Mouse (Mus musculus) brown adipose tissue, adult 24 weeks (tissue): ENCODE results near the gene Trpm6. TPM values are rescaled to one million over a fixed set of nuclear protein-coding genes. Genes with fewer than 3 reads are reported as not detected.
"Not testable (repeated sequence)": the region's sequence is repeated elsewhere in the genome, so short reads cannot be mapped to it uniquely, and the experiment has no call there.

Experiments used
- H3K27ac ChIP-seq: fragments of 200-500 bp; replicated peaks from 2 replicates; pipeline ENCODE4 v1.5.1; 2012; ENCODE audit warnings: low read depth, mild to moderate bottlenecking, low read length
- H3K4me1 ChIP-seq: fragments of 200-500 bp; 2 replicates; pipeline ENCODE4 v1.6.1; 2012; ENCODE audit warnings: low read length, mixed read lengths; ENCODE audit not compliant: control insufficient read depth, insufficient read depth, insufficient read length
- H3K4me3 ChIP-seq: fragments of 200-500 bp; 2 replicates; pipeline ENCODE4 v1.5.1; 2012; ENCODE audit warnings: low read depth, mild to moderate bottlenecking, low read length, moderate library complexity; ENCODE audit not compliant: insufficient read depth
- polyA plus RNA-seq: library from polyadenylated mRNA; stranded (reverse); fragments of >200 nt; gene quantifications from 2 replicates; pipeline ENCODE4 v1.2.4, GENCODE M21; 2012; ENCODE audit not compliant: missing spikeins, insufficient read depth, insufficient read length

The Trpm6 gene
- polyA plus RNA-seq = 0.17 TPM in 1 of 2 replicates, not detected in the other

DNA sequence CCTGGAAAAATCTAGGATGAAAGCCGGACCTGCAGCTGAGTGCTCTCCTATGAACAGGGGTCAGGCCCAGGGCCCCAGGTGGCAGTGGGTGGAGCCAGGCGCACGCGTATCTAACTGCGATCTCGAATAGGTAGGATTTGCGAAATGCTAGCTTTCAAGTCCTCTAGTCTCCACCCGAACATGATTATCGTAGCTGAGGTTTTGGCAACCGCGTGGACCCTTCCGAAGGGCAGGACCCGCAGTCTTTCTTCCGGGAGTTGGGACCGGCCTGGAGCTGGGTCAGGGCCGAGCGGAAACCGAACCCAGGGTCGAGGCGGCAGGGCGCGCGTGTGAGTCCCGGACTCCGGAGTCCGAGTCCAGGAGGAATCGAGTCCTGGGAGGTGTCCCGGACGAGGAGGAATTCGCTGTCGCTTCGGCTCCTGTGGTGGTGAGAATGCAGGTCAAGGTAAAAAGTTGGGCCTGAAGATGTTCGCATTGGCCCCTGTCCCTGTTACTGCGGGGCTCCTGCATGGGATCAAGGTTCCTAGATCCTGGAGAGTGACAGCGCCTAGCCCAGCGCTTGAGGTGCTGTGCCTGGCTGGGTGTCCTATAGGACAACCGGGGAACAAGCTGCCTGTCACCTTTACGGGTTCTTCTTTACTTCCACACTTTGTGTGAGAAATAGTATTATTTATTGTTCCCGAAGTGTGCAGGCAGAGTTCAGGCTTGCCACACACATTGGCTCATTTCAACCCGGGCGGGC lies at the start of gene Trpm6:
TSS of gene Trpm6 (plus strand) at position 386 of the 742 bp plus-strand sequence.
- Histone ChIP-seq H3K4me3 (peak within 1 kb of the TSS; percentile 37), H3K27ac (no peak within 1 kb of the TSS), H3K4me1 (no peaks in the 10 kb centered on the region)

GRCm38 (mm10) chr19:18708101-18708500 lies 41.7 kb upstream of the Trpm6 start:
- no peak overlapping the region for H3K27ac ChIP-seq
- H3K4me1 ChIP-seq = no peaks in the 10 kb centered on the region
- H3K4me3 ChIP-seq = no peak overlapping the region

- peaks cover 2% of the 10 kb centered on the region; the same call in 1 of the 2 replicates for H3K4me1 ChIP-seq
- no peak overlapping the region for H3K27ac ChIP-seq
- H3K4me3 ChIP-seq = no peak overlapping the region
These were observed 38.9 kb upstream of the Trpm6 start for GRCm38 (mm10) chr19:18710903-18711302.

- no peak overlapping the region for H3K4me3 ChIP-seq
- no peak overlapping the region for H3K27ac ChIP-seq
- H3K4me1 ChIP-seq = peaks cover 2% of the 10 kb centered on the region; the same call in 1 of the 2 replicates
These were observed 38.2 kb upstream of the Trpm6 start for GRCm38 (mm10) chr19:18711589-18711988.

DNA sequence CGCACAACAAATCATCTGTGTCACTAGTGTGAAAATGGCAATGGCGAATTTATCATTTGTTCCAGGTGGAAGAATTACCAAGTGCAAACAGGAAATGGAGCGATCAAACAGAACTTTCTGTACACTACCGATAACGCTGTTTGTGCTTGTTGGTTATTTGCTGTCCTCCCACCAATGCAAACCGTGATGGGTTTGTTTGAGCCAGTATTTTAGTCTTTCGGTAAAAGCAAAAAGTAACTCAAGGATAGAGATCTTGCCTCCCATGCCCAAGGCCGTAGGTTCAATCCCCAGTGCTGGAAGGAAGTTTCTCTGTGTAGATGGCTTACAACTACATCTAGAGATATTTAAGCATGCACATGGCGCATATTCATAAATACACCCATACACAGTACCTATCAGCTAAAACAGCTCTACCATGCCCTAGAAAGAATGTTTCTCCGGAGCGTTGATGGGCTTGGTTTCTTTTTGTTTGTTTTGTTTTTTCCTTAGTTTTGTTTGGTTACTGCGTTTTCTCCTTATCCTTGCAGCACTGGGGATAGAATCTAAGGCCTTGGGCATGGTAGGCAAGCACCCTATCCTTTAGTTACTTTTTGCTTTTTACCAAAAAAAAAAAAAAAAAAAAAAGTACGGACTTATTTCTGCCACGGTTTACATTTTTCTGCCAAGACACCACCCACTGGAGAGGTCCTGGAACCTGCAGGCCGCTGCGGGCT lies 37.5 kb upstream of the Trpm6 start:
- Histone ChIP-seq H3K4me1 (peaks cover 2% of the 10 kb centered on the region; the same call in 1 of the 2 replicates), H3K4me3 (peak overlapping the region; percentile 75), H3K27ac (peak overlapping the region; percentile 72)

- H3K4me3 ChIP-seq = peak within 1 kb of the TSS; percentile 75
These were observed 36.9 kb upstream of the Trpm6 start, which contains the start of gene D030056L22Rik for GRCm38 (mm10) chr19:18712866-18713300. TSS of gene D030056L22Rik (plus strand) at chr19:18713193.

DNA sequence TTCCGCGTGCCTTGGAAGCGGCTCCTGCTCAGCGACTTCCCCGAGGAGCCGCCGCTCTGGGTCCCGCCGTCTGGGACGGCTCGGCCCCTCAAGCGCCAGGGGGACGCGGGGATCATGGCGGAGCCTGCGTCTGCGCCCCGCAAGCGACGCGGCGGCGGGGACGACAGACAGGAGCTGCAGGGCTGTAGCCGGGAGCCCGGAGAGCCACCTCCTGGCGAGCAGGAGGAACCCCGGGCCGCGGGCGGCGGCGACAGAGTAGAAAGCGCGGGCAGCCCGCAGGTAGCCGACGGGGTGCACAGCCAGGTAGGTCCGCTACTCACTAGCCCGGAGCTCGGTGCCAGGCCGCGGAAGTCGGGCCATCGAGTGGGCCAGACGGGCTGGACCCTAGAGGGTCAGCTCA lies 36.4 kb upstream of the Trpm6 start:
- H3K27ac ChIP-seq, H3K4me1 ChIP-seq: not testable (repeated sequence)
- H3K4me3 ChIP-seq = peak overlapping the region; percentile 75

More at GRCm38 (mm10) chr19:18712866-18713300, 36.9 kb upstream of the Trpm6 start, which contains the start of gene D030056L22Rik:
- H3K27ac ChIP-seq = peak within 1 kb of the TSS; percentile 72
- peaks cover 2% of the 10 kb centered on the region; the same call in 1 of the 2 replicates for H3K4me1 ChIP-seq

- H3K4me1 ChIP-seq = peaks cover 2% of the 10 kb centered on the region; the same call in 1 of the 2 replicates
- H3K27ac ChIP-seq = no peak overlapping the region
- H3K4me3 ChIP-seq = no peak overlapping the region
These were observed 33.4 kb upstream of the Trpm6 start for GRCm38 (mm10) chr19:18716374-18716773.

GRCm38 (mm10) chr19:18720337-18720736 lies 29.4 kb upstream of the Trpm6 start:
- H3K27ac ChIP-seq = no peak overlapping the region
- no peaks in the 10 kb centered on the region for H3K4me1 ChIP-seq
- no peak overlapping the region for H3K4me3 ChIP-seq

GRCm38 (mm10) chr19:18725186-18725585 lies 24.6 kb upstream of the Trpm6 start:
- no peak overlapping the region for H3K4me3 ChIP-seq
- H3K4me1 ChIP-seq = no peaks in the 10 kb centered on the region
- no peak overlapping the region for H3K27ac ChIP-seq

DNA sequence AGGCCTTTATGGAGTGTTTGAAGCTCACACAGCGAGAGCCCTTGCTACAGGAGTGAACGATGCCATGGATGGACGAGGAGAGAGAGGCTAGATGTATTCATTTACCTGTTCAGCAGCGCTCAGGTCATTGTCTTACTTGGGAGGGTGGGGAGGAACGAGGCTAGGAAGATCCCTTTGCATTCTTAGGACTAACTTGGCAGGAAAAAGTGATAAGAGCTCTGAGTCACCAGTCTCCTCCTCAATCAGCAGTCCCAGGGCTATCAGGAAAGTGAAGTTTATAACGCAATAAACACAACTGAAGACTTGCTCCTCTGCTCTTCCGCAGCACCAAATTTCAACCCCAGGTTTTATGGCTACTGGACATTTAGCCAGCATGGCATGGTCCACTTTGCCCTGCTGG lies 19.5 kb upstream of the Trpm6 start:
- no peak overlapping the region for H3K4me3 ChIP-seq
- H3K4me1 ChIP-seq = no peaks in the 10 kb centered on the region
- H3K27ac ChIP-seq = no peak overlapping the region

DNA sequence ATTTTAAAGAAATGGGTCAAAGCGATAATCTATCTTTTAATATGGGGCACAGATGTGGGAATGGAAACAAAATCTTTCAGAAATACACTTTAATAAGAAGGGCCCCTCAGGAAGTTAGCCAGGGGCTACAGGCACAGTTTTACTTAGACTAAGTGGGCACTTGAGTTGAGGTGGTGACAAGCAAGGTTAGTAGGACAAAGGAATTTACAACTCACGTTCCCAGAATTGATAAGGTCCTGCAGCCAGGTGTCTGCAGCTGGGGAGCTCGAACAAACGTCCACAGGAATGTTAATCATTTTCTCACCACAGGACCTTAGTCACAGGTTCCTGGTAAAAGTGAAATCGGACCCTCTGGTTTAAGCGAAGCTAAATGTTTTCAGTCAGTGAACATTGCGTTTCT lies 18.7 kb upstream of the Trpm6 start:
- no peak overlapping the region for H3K27ac ChIP-seq

GRCm38 (mm10) chr19:18735901-18736300 lies 13.9 kb upstream of the Trpm6 start:
- Histone ChIP-seq H3K4me1 (no peaks in the 10 kb centered on the region), H3K4me3 (no peak overlapping the region), H3K27ac (no peak overlapping the region)

More for the DNA sequence above, 18.7 kb upstream of the Trpm6 start:
- H3K4me3 ChIP-seq = no peak overlapping the region
- H3K4me1 ChIP-seq = no peaks in the 10 kb centered on the region

DNA sequence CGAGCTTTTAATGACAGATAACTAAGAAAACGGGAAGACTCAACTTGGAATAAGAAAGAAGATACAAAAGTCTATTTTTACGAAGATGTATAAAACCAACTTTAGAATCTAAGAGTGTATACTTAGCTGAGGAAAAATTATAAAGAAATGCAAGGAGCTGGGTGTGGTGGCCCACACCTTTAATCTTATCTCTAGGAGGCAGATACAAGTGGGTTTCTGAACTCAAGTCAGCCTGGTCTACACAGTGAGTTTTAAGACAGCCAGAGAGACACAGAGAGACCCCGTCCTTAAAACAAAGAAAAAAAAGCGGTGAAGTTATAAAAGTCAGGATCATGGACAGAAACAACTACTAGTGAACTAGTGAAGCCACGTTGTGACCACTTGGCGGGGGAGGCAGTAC lies 10.6 kb upstream of the Trpm6 start:
- Histone ChIP-seq H3K27ac (no peak overlapping the region), H3K4me3 (no peak overlapping the region)

GRCm38 (mm10) chr19:18743946-18744345 lies 5.8 kb upstream of the Trpm6 start:
- no peaks in the 10 kb centered on the region for H3K4me1 ChIP-seq
- H3K27ac ChIP-seq = no peak overlapping the region
- H3K4me3 ChIP-seq = no peak overlapping the region

More for the DNA sequence above, 10.6 kb upstream of the Trpm6 start:
- no peaks in the 10 kb centered on the region for H3K4me1 ChIP-seq
